Mouse (Mus musculus): ENCODE data around the gene Ptgs2. TPM values are rescaled to one million over a fixed set of nuclear protein-coding genes. Genes with fewer than 3 reads are reported as not detected.

Ptgs2 gene
- total RNA-seq (2017): 15.4 to 31.1 TPM (median 29.7 TPM) in 3 replicates

DNA sequence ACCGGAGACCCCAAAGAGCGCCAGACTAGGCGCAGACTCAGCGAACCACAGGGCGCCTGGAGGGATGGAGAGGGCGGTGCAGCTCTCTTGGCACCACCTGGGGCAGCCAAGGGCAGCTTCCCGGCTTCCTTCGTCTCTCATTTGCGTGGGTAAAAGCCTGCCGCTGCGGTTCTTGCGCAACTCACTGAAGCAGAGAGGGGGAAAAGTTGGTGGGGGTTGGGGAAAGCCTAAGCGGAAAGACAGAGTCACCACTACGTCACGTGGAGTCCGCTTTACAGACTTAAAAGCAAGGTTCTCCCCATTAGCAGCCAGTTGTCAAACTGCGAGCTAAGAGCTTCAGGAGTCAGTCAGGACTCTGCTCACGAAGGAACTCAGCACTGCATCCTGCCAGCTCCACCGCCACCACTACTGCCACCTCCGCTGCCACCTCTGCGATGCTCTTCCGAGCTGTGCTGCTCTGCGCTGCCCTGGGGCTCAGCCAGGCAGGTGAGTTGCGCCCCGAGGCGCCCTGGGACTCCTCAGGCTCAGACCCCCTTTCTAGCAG, at the start of gene Ptgs2:
Ptgs2 (plus strand) TSS at position 242 of the 544 bp plus-strand sequence.
- peak; percentile 47 for ATAC-seq (replicated peaks; ENCODE audit: insufficient number of reproducible peaks, low FRiP score, low TSS enrichment, poor library complexity, severe bottlenecking)

GRCm38 (mm10) chr1:150050256-150050655, 49.6 kb upstream of the Ptgs2 start:
- no peak for ATAC-seq (replicated peaks; ENCODE audit: insufficient number of reproducible peaks, low FRiP score, low TSS enrichment, poor library complexity, severe bottlenecking)

GRCm38 (mm10) chr1:150065684-150066083, 34.1 kb upstream of the Ptgs2 start:
- no peak for ATAC-seq (replicated peaks; ENCODE audit: insufficient number of reproducible peaks, low FRiP score, low TSS enrichment, poor library complexity, severe bottlenecking)

GRCm38 (mm10) chr1:150072880-150073279, 27.0 kb upstream of the Ptgs2 start:
- no peak for ATAC-seq (replicated peaks; ENCODE audit: insufficient number of reproducible peaks, low FRiP score, low TSS enrichment, poor library complexity, severe bottlenecking)

- no peak for ATAC-seq (replicated peaks; ENCODE audit: insufficient number of reproducible peaks, low FRiP score, low TSS enrichment, poor library complexity, severe bottlenecking)
Observed at GRCm38 (mm10) chr1:150074609-150075008, 25.2 kb upstream of the Ptgs2 start.

DNA sequence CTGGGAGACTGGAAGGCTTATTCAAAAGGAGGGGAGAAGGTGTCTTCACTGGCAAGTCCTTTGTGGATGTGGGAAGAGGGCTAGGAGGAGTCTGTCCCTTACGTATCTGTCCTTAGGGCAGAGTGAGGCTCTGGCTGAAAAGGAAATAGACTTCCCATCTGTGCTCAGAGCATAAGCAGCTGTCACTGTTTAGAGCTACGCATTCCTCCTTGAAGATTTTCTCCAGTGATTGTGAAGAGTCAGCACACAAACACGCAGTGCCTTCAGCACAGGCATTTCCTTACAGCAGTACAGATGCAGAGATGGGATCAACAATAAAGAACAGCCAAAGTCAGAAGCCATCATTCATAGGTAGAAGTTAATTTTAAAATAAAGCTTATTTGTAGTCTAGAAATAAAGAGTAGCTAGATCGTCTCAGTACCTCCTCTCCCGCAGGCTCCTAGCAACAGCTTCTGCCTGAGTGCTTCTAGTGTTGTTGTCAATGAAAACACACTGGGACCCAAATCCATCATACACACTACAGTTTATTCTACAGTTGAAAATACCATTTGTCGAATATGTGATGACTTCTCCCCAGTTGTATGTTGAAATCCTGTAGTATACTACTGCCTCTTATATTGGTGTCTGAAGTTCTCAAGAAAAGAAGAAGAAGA, 10.7 kb upstream of the Ptgs2 start:
- no peak for ATAC-seq (replicated peaks; ENCODE audit: insufficient number of reproducible peaks, low FRiP score, low TSS enrichment, poor library complexity, severe bottlenecking)

DNA sequence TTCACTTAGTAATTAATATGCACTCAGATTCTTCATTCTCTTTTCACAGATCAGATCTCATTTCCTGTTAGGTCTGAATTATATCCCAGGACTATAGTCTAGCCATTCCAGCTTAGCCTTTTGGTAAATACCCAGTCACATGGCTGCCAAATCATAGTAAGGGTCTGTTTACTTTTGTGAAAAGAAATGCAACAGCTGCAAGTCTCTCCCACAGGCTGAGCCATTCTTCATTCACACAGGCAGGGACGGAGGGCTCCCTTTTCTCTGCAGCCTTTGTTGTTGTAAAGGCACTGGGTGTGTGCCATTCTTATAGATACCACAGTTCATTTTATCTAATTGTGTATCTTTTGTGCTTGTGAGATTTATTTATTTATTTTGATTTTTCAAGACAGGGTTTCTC, 9.6 kb upstream of the Ptgs2 start:
- no peak for ATAC-seq (replicated peaks; ENCODE audit: insufficient number of reproducible peaks, low FRiP score, low TSS enrichment, poor library complexity, severe bottlenecking)

GRCm38 (mm10) chr1:150097036-150097435, 2.8 kb upstream of the Ptgs2 start:
- ATAC-seq (replicated peaks; ENCODE audit: insufficient number of reproducible peaks, low FRiP score, low TSS enrichment, poor library complexity, severe bottlenecking): no peak

DNA sequence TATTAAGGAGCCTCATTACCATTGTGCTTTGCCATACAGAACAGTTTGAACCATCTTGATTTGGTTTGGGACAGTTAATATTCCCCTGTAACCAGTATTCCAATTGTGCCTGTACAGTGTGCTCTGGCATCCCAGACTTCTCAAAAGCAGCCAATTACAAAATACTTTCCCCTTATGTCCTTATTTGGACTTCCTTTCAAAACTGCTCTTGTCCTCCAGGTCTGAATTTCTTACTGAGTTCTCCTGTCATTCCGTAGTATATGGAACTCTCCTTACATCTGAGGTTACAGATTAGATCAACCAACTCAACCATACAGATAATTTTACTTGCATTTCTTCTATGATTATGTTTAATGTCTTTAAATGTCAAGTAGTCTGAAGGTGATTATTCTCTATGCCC, 2.1 kb upstream of the Ptgs2 start:
- no peak for ATAC-seq (replicated peaks; ENCODE audit: insufficient number of reproducible peaks, low FRiP score, low TSS enrichment, poor library complexity, severe bottlenecking)

DNA sequence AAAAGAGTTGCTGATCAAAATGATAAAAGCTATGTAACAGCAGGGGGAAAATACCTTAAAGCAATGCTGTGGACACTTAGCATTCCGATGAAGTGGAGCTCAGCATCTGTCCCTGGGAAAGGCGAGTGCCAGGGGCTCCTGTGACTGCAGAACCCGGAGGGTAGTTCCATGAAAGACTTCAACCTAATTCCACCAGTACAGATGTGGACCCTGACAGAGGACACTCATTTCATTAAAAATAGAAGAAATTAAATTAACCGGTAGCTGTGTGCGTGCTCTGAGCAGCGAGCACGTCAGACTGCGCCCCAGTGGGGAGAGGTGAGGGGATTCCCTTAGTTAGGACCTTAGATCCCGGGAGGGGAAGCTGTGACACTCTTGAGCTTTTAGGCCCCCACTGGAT, 457 bp upstream of the Ptgs2 start:
- ATAC-seq (replicated peaks; ENCODE audit: insufficient number of reproducible peaks, low FRiP score, low TSS enrichment, poor library complexity, severe bottlenecking): no peak

- no peak for ATAC-seq (replicated peaks; ENCODE audit: insufficient number of reproducible peaks, low FRiP score, low TSS enrichment, poor library complexity, severe bottlenecking)
Observed at GRCm38 (mm10) chr1:150104228-150104720, 4.4 kb downstream of the Ptgs2 start.

- no peak for ATAC-seq (replicated peaks; ENCODE audit: insufficient number of reproducible peaks, low FRiP score, low TSS enrichment, poor library complexity, severe bottlenecking)
Observed at GRCm38 (mm10) chr1:150106736-150107135, 6.9 kb downstream of the Ptgs2 start.

DNA sequence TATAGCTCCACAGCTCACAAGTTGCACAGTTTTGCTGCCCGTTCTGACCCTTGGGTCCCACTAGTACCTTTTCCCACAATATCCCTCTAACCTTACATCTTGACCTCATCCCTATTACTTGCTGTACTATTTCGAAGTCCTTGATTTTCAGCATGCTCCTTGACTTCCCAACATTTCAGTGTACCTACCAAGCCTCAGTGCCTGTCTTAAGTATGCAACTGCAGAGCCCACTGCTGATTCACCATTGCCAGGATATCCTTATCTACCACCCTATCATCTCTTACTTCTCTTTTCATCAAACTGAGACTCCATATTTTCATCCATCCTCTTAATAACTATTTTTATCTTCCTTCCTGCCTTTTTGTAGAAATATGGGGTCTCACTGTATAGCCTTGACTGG, 9.8 kb downstream of the Ptgs2 start:
- ATAC-seq (replicated peaks; ENCODE audit: insufficient number of reproducible peaks, low FRiP score, low TSS enrichment, poor library complexity, severe bottlenecking): no peak

DNA sequence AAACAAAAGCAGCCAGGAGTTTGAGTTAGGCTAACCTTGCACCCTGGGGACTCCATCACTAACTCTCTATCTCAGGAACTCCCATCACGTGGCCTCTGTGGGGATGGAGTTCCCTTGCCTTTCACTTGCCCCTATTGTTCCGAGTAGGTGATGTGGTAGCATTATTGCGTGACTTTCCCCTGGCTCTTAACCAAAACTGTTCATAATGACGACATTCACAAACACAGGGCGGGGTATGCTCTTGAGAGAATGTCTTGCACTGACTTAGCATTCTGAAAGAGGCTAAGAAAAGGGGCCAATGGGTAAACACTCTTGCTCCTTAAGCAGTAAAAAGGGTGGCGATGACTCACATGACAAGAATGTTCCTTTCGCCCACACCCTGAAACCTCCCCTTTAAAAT, 15.5 kb downstream of the Ptgs2 start:
- no peak for ATAC-seq (replicated peaks; ENCODE audit: insufficient number of reproducible peaks, low FRiP score, low TSS enrichment, poor library complexity, severe bottlenecking)

- no peak for ATAC-seq (replicated peaks; ENCODE audit: insufficient number of reproducible peaks, low FRiP score, low TSS enrichment, poor library complexity, severe bottlenecking)
Observed at GRCm38 (mm10) chr1:150118352-150118751, 18.5 kb downstream of the Ptgs2 start.

GRCm38 (mm10) chr1:150125568-150125967, 25.7 kb downstream of the Ptgs2 start:
- no peak for ATAC-seq (replicated peaks; ENCODE audit: insufficient number of reproducible peaks, low FRiP score, low TSS enrichment, poor library complexity, severe bottlenecking)

- ATAC-seq (replicated peaks; ENCODE audit: insufficient number of reproducible peaks, low FRiP score, low TSS enrichment, poor library complexity, severe bottlenecking): no peak
Observed at GRCm38 (mm10) chr1:150130070-150130469, 30.2 kb downstream of the Ptgs2 start.

DNA sequence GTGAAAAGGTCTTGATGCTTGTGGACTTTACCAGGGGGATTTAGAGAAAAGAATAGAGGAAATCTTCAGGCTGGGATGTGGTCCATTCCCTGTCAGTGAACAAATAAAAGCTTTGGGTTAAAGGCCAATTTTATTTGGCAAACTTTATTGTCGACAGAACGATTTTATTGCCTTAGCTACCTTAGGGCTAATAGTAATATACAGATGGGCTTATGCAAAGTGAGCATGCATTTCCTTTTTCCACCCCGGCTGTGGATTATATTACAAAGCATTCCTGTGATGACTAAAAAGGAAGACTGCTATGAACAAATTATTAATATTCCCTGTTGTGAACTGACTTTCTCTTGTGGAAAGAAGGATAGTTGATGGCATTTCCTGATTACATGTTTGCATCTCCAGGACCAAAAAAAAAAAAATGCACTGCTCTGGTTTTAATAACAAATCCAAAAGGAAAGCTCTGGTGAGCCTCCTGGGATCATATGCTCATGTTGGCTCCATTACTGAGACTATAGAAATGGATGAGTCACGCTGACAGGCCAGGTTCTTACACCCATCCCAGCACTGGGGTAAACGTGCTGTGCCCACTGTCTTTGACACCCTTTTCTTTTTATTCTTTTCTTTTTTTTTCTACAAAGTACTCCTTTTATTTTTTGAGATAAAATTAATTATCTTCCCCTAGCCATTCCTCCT, 30.9 kb downstream of the Ptgs2 start:
- ATAC-seq (replicated peaks; ENCODE audit: insufficient number of reproducible peaks, low FRiP score, low TSS enrichment, poor library complexity, severe bottlenecking): no peak

DNA sequence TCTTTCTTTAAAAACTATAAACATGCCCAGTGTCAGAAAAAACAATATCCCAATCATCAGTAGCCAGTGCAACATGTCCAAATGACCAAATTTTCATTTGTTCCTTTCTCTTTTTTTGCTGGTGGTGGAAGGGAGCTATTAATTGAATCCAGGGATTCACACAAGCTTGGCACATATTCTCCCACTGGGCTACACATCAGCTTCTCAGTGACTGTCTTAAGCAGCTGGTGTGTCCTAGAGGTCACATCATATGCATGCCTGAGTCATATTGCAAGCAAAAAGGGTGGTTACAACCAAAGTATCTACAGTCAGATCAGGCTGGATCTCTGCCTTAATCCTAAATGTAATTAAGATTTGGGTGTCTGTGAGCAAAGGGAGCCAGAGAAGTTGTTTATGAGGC, 35.5 kb downstream of the Ptgs2 start:
- no peak for ATAC-seq (replicated peaks; ENCODE audit: insufficient number of reproducible peaks, low FRiP score, low TSS enrichment, poor library complexity, severe bottlenecking)

DNA sequence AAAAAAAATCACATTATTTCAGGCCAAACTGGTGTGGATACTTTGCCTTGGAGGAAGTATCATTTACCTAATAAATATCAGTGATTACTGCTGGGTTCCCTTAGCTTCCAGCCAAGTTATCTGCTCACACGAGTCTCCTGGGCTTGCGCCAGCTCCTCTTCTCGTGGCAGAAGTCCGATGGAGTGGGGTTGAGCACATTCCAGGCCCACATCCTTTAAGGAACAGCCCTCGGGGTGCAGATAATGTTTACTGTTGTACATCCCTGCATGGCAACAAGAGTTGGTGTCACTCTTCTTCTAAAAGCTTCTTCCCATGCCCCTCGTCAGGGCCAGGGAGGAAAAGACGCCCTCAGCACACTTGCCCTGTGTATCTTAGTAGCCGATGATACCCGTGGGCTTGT, 39.9 kb downstream of the Ptgs2 start:
- ATAC-seq (replicated peaks; ENCODE audit: insufficient number of reproducible peaks, low FRiP score, low TSS enrichment, poor library complexity, severe bottlenecking): no peak

Measured in monocyte, adult 5-6 weeks (primary cell).